Mouse (Mus musculus) B cell, adult 2 months (primary cell): ENCODE results near the gene Prn.
A peak's percentile ranks its signal among the peaks of the same experiment; 100 is the strongest.

Experiments used
- DNase-seq, 2 experiments: peaks; one replicate each; pipeline ENCODE4 v3.0.0; 2022

The Prn gene

DNA sequence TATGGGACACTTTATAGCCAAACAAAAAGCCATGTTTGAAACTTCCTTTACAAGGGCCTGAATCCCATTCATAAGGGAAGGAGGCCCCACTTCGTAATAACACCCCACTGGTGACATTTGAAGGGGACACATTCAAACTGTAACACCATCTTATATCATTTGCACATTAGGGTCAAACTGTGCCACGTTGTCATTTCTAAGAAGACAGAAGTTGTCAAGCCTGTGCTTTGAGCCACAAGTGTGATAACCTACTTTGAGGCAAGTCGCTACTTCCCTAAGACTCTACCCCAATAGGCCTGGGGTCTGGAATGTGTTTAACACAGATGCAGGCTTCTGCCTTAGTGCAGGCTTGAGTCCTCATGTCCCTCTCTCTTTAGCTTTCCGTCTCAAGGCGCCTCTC is 2.4 kb upstream of the Prn start:
- DNase-seq: no peak

GRCm38 (mm10) chr2:131908351-131908861 is 1.4 kb upstream of the Prn start:
- DNase-seq: no peak

DNA sequence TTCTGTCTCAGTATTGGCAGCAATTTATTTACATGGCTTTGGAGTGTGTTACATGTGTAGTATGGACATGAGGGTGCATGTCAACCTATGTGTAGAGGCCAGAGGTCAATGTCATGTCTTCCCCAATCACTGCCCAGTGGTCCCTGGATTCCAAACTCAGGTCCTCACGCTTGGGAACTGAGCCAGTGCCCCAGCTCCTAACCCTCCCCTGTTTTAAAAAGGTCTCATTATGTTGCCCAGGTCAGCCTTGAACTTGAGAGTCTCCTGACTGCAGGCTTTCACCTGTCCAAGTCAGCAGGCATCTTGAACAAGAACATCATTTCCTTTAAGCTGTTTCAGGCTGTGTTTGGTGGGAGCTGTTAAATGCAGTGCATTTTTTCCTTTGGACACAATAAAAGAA is 851 bp upstream of the Prn start:
- no peak for DNase-seq

GRCm38 (mm10) chr2:131910847-131911246 is 1.1 kb downstream of the Prn start:
- no peak for DNase-seq

DNA sequence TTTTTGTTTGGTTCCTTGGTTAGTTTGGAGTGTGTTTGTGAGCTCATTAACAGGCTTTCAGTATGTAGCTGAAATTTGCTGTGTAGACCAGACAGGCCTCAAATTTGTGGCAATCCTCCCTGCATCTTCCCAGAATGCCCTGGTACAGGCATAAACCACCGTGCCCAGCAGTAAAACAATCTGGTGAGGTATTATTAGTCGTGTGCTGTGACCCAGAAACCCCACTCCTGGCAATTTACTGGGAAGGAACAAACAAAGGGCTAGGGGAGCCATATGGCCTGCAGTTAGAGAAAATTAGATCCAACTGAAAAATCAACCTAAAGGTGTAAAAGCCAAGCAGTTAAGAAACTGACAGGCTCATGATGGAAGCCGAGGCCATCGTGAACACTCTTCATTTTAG is 1.6 kb downstream of the Prn start:
- DNase-seq: no peak

GRCm38 (mm10) chr2:131912526-131913258 is 2.9 kb downstream of the Prn start:
- no peak for DNase-seq

- no peak for DNase-seq
These were observed 22.6 kb downstream of the Prn start for GRCm38 (mm10) chr2:131932275-131932902.

DNA sequence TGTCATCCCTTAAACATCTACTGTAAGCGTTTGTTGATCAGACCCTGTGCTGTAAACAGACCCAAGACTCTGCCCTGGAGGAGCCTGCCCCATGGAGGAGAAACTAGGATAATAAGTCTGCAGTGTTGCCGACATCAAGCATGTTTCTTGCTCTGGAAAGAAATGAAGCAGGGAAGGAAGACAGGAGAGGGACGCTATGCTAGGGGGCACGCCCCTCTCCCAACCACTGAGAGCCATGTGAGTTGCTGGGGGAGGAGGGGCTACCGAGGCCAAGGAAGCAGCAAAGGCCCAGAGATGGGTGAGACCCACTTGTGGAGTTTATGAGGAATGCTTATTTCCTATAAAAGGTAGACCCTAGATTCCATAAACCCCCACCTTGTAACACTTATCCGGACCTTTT is 23.3 kb downstream of the Prn start:
- DNase-seq: no peak

DNA sequence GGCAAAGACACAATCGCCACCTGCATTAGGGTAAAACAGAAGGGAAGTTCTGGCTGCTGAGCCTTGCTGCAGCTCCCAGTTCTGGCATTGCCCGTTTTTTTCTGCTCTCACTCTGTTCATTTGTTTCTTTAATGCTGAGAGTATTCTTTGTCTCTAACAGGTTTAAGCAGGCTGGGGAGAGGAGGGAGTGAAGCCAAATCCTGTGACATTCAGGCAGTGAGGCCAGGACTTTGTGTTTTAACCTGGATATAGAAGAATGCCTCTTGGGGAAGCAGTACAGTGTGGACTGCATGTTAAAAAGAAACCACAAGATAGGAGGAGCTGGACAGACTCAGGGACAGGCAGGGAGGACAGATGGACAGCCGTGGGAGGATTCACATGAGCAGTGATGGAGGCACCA is 23.8 kb downstream of the Prn start:
- DNase-seq: no peak

DNA sequence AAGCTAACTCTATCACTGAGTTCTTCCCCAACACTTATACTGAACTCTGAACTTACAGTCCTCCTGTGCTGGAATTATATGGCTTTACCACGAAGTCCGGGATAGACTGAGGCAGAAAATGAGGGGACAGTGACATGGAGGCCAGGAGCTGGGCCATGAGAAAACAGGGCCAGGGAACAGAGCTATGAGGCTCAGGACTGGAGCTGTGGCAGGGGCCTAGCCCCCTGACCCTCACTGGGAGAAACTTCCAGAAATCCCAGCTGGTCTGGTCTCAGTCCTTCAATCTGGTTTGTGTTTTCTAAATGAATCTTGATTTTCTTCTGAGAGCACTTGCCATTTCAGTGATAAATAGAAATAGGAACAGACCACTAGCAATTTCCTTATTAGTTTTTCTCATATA is 24.5 kb downstream of the Prn start:
- DNase-seq: no peak

- no peak for DNase-seq
These were observed 25.8 kb downstream of the Prn start for GRCm38 (mm10) chr2:131935390-131936105.

DNA sequence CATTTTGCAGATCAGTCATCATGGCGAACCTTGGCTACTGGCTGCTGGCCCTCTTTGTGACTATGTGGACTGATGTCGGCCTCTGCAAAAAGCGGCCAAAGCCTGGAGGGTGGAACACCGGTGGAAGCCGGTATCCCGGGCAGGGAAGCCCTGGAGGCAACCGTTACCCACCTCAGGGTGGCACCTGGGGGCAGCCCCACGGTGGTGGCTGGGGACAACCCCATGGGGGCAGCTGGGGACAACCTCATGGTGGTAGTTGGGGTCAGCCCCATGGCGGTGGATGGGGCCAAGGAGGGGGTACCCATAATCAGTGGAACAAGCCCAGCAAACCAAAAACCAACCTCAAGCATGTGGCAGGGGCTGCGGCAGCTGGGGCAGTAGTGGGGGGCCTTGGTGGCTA is 26.7 kb downstream of the Prn start:
- no peak for DNase-seq

- DNase-seq: peak; percentile 68 to 71
These were observed 29.8 kb downstream of the Prn start for GRCm38 (mm10) chr2:131939404-131940111.

DNA sequence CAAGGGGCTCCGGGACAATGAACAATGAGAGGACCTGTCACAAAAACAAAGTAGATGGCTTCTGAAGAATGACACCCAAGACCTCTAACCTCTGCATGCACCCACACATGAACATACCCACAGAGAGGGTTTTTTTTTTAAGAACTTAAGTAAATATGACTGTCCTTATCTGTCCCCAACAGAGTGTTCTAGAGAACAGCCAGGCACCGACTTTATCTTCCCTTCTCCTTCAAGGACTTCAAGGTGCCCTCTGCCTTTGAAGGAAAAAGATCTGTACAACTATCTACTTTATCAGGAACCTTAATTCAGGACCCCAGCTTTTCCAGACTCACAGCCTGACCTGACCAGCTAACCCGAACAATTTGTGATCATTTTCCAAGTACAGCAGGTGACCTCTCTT is 30.7 kb downstream of the Prn start:
- no peak for DNase-seq

DNA sequence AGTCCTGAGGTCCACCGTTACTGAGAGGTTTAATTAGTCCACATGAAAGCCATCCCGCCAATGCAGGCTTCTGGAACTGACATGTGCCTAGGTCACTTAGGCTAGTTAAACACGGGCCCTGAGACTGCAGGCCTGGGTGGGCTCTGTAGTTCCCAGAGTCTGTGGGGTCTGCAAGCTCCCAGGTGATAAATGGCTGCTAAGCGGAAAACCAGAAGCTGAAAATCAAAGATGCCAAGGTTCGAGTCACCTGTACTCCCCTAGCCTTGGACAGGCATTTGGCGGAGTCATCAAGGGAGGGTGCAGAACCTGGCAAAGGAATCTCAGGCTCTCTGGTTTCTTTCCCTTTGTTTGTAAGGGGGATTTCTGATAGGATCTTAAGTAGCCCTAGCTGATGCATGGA is 31.7 kb downstream of the Prn start:
- DNase-seq: no peak

GRCm38 (mm10) chr2:131944370-131944769 is 34.6 kb downstream of the Prn start:
- no peak for DNase-seq

- DNase-seq: no peak
These were observed 35.5 kb downstream of the Prn start for GRCm38 (mm10) chr2:131945225-131945624.

DNA sequence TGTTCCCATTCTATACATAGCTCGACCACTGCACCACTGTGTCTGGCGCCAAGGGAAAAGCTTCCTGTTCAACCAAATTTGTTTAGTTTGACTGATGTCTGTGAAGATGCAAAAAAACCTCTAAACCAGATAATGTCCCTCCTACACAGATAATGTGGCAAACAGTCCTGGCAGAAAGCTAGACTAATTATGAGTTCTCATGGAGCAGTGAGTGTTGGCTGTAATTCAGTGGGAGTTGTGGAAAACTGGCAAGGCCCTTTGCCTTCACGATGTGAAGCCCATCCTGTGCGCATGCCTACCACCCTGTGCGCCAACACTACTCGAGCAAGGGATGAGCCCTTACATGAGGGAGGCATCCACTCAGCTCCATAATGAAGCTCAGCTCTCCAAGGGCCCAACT is 36.0 kb downstream of the Prn start:
- no peak for DNase-seq

DNA sequence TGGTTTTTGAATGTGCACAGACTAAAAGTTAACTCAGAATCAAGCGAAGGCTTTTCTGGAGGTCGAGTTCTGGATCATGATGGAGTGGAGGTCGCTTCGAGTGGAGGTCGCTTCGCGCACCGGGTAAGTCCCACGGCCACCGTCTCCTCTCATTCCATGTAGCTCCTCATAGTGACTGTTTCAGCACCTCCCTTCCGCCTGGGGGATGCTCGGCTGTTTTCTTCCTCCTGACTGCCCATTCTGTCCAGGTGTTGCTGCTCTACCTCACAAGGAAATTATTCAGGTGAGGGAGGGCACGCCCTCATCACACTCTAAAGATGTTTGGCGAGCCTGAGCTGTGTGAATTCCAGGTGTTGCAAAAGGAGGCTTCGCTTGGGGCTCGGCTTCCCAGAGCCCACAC is 36.6 kb downstream of the Prn start:
- no peak for DNase-seq

GRCm38 (mm10) chr2:131948156-131948555 is 38.4 kb downstream of the Prn start:
- DNase-seq: no peak

- DNase-seq: no peak
These were observed 39.3 kb downstream of the Prn start for GRCm38 (mm10) chr2:131948916-131949639.

GRCm38 (mm10) chr2:131949767-131950597 is 40.2 kb downstream of the Prn start:
- DNase-seq: peak; percentile 57 to 66
